Mouse (Mus musculus) heart, embryonic 13.5 days (tissue): Measurements from ENCODE around the gene Nav2. TPM values are rescaled to one million over a fixed set of nuclear protein-coding genes. Genes with fewer than 3 reads are reported as not detected.

Experiments used
- ATAC-seq: fragments of 200-750 bp; cut with Nextera tagmentation; 2 replicates; pipeline ENCODE4 v1.8.0; 2017; ENCODE audit warnings: moderate TSS enrichment; ENCODE audit not compliant: insufficient number of reproducible peaks, low FRiP score, low TSS enrichment; ENCODE audit errors: extremely low read depth
- H3K27ac ChIP-seq: fragments of 300-500 bp; sonication (generic); replicated peaks from 2 replicates; pipeline ENCODE4 v1.5.1; 2015; ENCODE audit warnings: moderate library complexity, mild to moderate bottlenecking, inconsistent platforms
- H3K27me3 ChIP-seq: fragments of 300-500 bp; sonication (generic); replicated peaks from 2 replicates; pipeline ENCODE4 v1.6.1; 2015; ENCODE audit warnings: mild to moderate bottlenecking, inconsistent platforms
- H3K36me3 ChIP-seq: fragments of 300-500 bp; sonication (generic); 2 replicates; pipeline ENCODE4 v1.6.1; 2015; ENCODE audit warnings: mild to moderate bottlenecking, inconsistent platforms
- H3K4me1 ChIP-seq: fragments of 300-500 bp; sonication (generic); 2 replicates; pipeline ENCODE4 v1.6.1; 2015; ENCODE audit warnings: inconsistent platforms
- H3K4me2 ChIP-seq: fragments of 300-500 bp; sonication (generic); 2 replicates; pipeline ENCODE4 v1.6.1; 2015; ENCODE audit warnings: inconsistent platforms, mild to moderate bottlenecking, moderate library complexity
- H3K4me3 ChIP-seq: fragments of 300-500 bp; sonication (generic); 2 replicates; pipeline ENCODE4 v1.5.1; 2015; ENCODE audit warnings: moderate library complexity, mild to moderate bottlenecking, inconsistent platforms
- H3K9ac ChIP-seq: fragments of 300-500 bp; sonication (generic); 2 replicates; pipeline ENCODE4 v1.6.1; 2015; ENCODE audit warnings: inconsistent platforms, mild to moderate bottlenecking, moderate library complexity
- H3K9me3 ChIP-seq: fragments of 300-500 bp; sonication (generic); 2 replicates; pipeline ENCODE4 v1.6.1; 2016; ENCODE audit warnings: inconsistent platforms
- WGBS: fragments of 180-500 bp; shearing (Covaris S2); methylation state at CpG from one replicate; pipeline ENCODE4 v1.1.7; 2015; ENCODE audit warnings: mixed read lengths; 5-methylcytosine and 5-hydroxymethylcytosine counted together
- polyA plus RNA-seq: library from polyadenylated mRNA; unstranded; fragments of >200 nt; fragmentation: Nextera tagmentation; extraction: Ambion mirVana; gene quantifications from 2 replicates; pipeline ENCODE4 v1.2.1, GENCODE M21; 2015

The Nav2 gene
- polyA plus RNA-seq, 1 experiment from 2014 or later, result 25.3 TPM

DNA sequence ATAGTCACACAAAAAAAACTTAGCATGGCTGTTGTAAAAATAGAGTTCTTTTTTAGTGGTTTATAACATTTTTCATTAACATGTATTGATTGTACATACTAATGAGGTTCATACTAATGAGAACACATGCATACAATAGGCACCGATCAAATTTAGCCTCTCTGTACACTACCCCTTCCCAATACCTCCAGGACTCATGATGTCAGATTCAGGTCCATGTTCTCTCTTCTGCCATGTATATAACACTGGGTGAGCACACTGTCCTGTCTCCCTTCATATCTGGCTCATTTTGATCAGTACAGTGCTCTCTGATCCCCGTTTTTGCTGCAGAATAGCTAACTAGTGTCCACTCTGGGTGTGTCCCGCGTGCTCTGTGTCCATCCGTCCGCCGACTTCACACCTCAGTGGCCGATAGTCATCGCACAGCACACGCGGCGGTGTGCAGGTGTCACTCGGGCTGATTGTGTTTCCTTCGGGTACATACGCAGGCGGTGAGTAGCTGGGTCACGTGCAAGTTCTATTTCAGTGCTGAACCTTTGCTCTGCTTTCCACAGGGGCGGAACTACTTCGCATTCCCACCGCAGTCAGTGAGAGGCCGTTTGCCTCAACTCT lies 268.2 kb downstream of the Nav2 start:
- Histone ChIP-seq H3K27ac (peak overlapping the region; percentile 55), H3K4me2 (peak overlapping the region; percentile 33), H3K9ac (no peak overlapping the region), H3K27me3 (no peaks in the 10 kb centered on the region), H3K4me1 (peaks cover 64% of the 10 kb centered on the region), H3K4me3 (no peak overlapping the region), H3K36me3 (no peaks in the 10 kb centered on the region), H3K9me3 (no peaks in the 10 kb centered on the region)
- 62% methylated on average over 21 of the region's 21 CpGs for WGBS
- ATAC-seq, result no peak

DNA sequence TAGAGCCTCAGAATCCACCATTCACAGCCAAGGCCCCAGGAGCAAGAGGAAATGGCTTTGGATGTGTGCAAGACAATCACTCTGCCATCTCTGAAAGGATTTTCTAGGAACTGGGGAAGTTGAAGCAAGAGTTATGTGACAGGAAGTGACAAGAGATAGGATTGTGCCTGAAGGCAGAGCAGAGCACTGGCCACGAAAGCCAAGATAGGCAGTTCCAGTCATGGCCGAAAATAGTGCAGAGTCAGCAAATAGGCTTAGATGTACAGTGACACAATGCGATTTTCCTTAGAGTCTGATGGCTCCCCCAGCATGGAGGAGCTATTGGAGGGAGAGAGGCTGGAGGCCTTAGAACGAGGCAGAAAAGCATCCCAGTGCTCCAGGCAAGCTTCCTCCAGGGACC lies 269.7 kb downstream of the Nav2 start:
- Histone ChIP-seq H3K9me3 (no peaks in the 10 kb centered on the region), H3K9ac (no peak overlapping the region), H3K36me3 (no peaks in the 10 kb centered on the region), H3K27ac (peak overlapping the region; percentile 0; the same call in 1 of the 2 replicates), H3K27me3 (no peaks in the 10 kb centered on the region), H3K4me1 (peaks cover 62% of the 10 kb centered on the region), H3K4me3 (no peak overlapping the region), H3K4me2 (no peak overlapping the region)
- ATAC-seq, result no peak
- WGBS, result 54% methylated on average over 4 of the region's 4 CpGs

DNA sequence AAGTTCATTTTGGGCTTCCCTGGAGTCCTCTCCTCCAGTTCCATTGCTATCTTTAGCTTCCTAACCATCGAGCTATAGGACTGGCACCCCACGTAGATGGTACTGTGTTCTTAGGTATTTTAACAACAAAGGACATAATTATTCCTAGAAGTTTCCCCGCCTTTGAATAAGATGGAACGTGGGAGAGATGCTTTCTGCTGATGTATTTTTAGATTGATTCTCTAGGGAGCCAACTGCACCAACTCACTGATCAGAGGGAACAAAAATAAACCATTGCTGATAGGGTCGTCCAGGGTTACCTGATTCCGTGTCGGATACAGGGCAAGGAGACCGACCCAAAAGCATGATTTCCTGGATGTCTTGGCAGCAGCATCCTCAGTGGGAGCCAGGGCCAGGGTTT lies 272.5 kb downstream of the Nav2 start:
- Histone ChIP-seq H3K27me3 (no peaks in the 10 kb centered on the region), H3K27ac (no peak overlapping the region), H3K4me1 (peaks cover 60% of the 10 kb centered on the region), H3K4me2 (no peak overlapping the region), H3K9me3 (no peaks in the 10 kb centered on the region), H3K4me3 (no peak overlapping the region), H3K9ac (no peak overlapping the region), H3K36me3 (no peaks in the 10 kb centered on the region)
- no peak for ATAC-seq
- 37% methylated on average over 8 of the region's 8 CpGs for WGBS

DNA sequence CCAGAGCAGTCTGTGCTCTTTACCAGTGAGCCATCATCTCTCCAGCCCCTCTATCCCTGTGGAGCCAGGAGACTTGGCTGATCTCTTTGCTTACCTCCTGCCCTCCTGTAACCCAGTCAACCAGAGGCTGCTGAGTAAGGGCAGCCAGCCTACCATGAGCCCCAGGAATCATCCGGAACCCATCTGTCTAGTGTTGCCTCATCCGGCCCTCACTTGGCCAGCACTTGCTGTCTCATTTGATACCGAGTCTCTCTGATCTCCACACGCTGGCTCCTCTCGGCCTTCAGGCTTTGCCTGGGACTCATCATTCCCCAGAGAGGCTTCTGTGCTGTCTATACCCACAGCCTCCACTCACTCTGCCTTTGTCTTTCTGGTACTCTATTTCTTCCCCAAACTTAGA lies 273.9 kb downstream of the Nav2 start:
- Histone ChIP-seq H3K27me3 (no peaks in the 10 kb centered on the region), H3K27ac (no peak overlapping the region), H3K4me3 (no peak overlapping the region), H3K36me3 (no peaks in the 10 kb centered on the region), H3K4me1 (peaks cover 49% of the 10 kb centered on the region), H3K9me3 (no peaks in the 10 kb centered on the region), H3K4me2 (no peak overlapping the region), H3K9ac (no peak overlapping the region)
- ATAC-seq, result no peak
- WGBS, result 73% methylated on average over 5 of the region's 5 CpGs

DNA sequence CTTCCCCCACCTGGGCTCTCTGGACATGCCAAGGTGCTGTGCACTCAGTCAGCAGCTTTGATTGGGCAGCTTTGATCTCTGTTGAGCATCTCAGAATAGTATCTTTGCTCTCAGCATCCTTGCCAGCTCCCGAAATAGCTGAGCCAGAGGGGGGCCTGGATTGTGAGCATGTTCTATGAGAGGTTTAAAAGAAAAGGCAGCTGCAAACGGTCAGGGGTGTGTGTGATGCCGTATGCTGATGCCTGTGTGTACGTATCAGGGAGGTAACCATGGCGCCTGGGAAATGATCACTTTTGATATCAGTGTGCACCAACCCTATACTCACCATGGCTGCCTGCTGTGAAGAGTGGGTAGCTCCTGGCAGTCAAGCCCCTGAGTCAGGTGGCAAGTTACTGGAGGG lies 275.2 kb downstream of the Nav2 start:
- WGBS, result 52% methylated on average over 5 of the region's 5 CpGs
- H3K4me3 ChIP-seq, result no peak overlapping the region
- H3K27me3 ChIP-seq, result no peaks in the 10 kb centered on the region
- H3K9me3 ChIP-seq, result no peaks in the 10 kb centered on the region
- H3K9ac ChIP-seq, result no peak overlapping the region
- H3K27ac ChIP-seq, result peak overlapping the region; percentile 53
- peaks cover 36% of the 10 kb centered on the region for H3K4me1 ChIP-seq
- no peak for ATAC-seq
- no peak overlapping the region for H3K4me2 ChIP-seq
- H3K36me3 ChIP-seq, result no peaks in the 10 kb centered on the region

DNA sequence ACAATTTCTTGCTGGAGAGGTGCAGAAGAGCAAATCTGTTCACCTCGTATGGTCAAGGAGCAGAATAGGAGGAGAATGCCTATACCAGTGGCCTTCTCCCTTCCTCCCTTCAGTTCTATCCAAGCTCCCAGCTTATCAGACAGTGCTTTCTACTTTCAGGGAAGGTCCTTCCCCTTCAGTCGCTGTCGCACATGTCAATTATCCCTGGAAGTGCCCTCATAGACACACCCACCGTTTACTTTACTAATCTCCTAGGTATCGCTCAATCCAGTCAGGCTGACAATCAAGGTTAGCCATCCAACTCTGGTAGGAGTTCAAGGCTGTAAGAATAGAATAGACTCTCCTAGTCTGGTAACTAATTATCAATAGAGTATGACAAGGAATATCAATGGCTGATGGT lies 277.5 kb downstream of the Nav2 start:
- ATAC-seq, result no peak
- no peaks in the 10 kb centered on the region for H3K9me3 ChIP-seq
- no peak overlapping the region for H3K4me3 ChIP-seq
- H3K27ac ChIP-seq, result no peak overlapping the region
- H3K9ac ChIP-seq, result no peak overlapping the region
- H3K4me2 ChIP-seq, result no peak overlapping the region
- H3K36me3 ChIP-seq, result no peaks in the 10 kb centered on the region
- no peaks in the 10 kb centered on the region for H3K27me3 ChIP-seq
- peaks cover 35% of the 10 kb centered on the region for H3K4me1 ChIP-seq
- WGBS, result 62% methylated on average over 5 of the region's 5 CpGs

DNA sequence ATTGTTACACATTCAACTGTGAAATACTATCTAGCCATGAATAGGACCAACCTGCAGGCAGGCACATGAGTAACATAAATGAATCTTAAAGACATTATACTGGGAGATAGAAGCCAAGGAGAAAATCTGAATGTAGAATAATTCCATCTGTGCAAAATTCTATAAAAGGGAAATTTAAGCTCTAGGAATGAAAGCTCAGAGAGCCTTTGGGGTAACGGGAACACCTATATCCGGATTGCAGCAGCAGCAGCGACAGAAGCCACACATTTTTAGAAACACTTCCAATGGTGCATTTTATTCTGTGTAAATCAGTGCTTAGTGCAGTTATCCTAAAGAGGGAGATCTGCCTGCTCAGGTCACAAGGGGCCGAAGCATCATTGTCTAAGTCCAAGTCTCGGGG lies 280.8 kb downstream of the Nav2 start:
- Histone ChIP-seq H3K9me3 (no peaks in the 10 kb centered on the region), H3K4me3 (no peak overlapping the region), H3K27ac (no peak overlapping the region), H3K4me2 (no peak overlapping the region), H3K27me3 (no peaks in the 10 kb centered on the region; the same call in 1 of the 2 replicates), H3K9ac (no peak overlapping the region), H3K4me1 (peaks cover 38% of the 10 kb centered on the region), H3K36me3 (no peaks in the 10 kb centered on the region)
- no peak for ATAC-seq
- WGBS, result 83% methylated on average over 5 of the region's 5 CpGs

DNA sequence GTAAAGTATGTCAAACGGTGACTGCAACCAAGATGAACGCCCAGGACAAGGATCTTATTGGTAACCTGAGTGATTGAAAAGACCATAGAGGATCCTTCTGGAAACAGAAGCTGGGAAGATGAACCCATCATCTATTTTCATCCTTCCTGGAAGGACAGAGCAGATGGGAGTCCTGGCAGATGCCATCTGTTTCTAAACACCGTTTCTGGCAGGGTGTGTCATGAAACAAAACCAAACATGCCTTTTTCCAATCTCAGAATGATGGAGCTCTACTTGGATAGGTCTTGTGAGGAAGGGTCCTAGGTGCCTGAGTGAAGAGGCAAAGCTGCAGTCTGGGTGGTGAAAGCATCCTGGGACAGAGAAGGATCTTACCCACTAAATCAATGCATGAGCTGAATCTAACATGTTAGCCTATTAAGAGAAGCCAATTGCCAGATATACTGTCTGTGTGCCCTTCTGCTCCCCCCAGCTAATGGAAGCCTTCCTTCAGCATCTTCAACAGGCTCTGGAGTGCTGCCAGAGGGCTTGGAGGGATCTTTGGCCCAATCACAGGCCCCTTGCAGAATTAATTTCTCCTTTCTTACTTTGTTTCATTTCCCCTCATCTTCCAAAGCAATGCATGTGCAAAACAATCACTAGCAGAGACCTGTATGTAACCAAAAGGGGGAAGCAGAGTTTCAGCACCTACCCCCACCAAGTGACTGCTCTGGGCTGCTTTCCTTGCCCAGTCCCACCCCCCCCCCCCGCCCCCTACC lies 281.9 kb downstream of the Nav2 start:
- Histone ChIP-seq H3K36me3 (no peaks in the 10 kb centered on the region), H3K4me1 (peaks cover 33% of the 10 kb centered on the region), H3K9ac (no peak overlapping the region), H3K4me2 (no peak overlapping the region), H3K27ac (no peak overlapping the region), H3K27me3 (no peaks in the 10 kb centered on the region; the same call in 1 of the 2 replicates), H3K9me3 (no peaks in the 10 kb centered on the region), H3K4me3 (no peak overlapping the region)
- WGBS, result 73% methylated on average over 4 of the region's 4 CpGs
- ATAC-seq, result no peak

DNA sequence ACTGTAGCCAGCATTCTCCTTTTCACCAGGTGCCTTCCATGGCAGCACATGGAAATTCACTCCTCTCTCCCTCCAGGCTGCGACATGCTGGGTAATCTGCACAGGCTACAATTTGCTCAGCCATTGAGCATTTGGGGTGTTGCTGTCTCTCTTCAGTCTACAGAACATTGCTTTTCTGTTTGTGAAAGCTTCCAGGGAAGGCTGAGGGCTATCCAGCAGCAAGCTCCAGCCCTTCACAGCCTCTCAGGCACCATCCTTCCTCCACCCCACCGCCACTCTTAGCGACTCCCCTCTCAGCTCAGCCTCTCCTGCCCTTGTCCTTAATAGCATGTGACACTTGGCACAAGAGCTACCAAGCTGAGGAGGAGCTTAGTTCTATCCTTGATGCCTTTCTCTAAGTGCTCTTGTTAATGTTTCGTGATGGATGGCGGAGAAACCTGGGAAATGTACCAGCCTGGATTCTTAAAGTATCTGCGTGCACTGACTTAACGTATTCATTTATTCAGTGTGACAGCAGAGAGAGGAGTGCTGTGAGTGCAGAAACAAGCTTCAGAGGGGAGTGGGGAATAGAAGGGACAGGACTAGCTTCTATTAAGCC lies 282.7 kb downstream of the Nav2 start:
- no peak overlapping the region; the same call in 1 of the 2 replicates for H3K27ac ChIP-seq
- H3K36me3 ChIP-seq, result no peaks in the 10 kb centered on the region
- H3K4me1 ChIP-seq, result peaks cover 38% of the 10 kb centered on the region
- no peak overlapping the region for H3K9ac ChIP-seq
- H3K4me2 ChIP-seq, result no peak overlapping the region
- no peaks in the 10 kb centered on the region for H3K9me3 ChIP-seq
- no peaks in the 10 kb centered on the region; the same call in 1 of the 2 replicates for H3K27me3 ChIP-seq
- H3K4me3 ChIP-seq, result no peak overlapping the region
- 40% methylated on average over 7 of the region's 7 CpGs for WGBS
- ATAC-seq, result no peak

DNA sequence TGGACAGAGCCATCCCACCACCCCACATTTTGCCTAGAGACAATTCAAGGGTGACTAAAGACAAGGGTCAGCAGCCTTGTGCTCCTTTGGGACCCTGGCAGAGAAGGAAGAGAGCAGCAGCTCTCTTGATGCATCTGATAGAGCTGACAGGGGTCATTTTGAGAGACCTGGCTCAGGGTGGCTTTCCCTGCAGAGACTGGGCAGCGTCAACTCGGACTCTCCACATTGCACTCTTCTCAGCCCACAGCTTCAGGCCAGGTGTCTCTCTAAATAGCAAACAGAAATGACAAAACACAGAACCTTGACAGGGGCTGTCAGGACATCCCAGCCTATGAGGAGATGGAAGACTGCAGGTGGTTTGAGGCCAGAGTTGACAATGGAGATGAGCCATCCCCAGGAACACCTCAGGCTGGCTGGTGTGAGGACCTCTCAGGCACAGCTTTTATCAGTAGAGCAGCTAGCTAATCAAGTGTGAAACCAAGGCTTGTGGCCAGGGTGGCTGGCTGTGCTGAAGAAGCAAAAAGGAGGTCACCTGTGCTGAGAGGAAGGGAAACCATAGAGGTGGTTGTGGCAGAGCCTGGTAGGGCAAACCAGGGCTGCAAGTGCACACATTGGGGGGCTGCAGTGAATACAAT lies 283.7 kb downstream of the Nav2 start:
- Histone ChIP-seq H3K27me3 (no peaks in the 10 kb centered on the region; the same call in 1 of the 2 replicates), H3K9ac (0 out of 2 replicates have a peak overlapping the region, but pooled peaks have one; percentile 30), H3K4me2 (no peak overlapping the region), H3K9me3 (no peaks in the 10 kb centered on the region), H3K4me1 (peaks cover 38% of the 10 kb centered on the region), H3K4me3 (no peak overlapping the region), H3K27ac (no peak overlapping the region), H3K36me3 (no peaks in the 10 kb centered on the region)
- 44% methylated on average over 2 of the region's 2 CpGs for WGBS
- ATAC-seq, result no peak

DNA sequence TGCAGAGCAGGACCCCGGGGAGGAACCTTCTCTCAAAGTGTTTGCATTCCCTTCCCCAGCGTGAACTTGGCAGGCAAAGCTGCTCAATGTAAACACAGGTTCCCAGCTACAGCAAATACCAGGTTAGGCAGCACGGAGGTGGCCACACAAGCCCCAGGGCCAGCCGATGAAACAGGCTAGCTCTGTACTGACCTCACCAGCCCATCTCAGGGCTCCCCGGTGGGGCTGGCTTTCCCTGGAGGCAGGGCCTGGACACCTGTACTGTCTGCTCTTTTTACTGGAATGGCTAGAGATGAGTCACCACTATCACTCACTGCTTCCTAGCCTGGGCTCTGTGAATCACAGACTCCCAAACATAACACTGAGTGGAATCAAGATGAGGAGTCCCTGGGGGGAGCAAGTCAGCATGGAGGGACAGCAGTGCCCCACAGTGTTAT lies 287.2 kb downstream of the Nav2 start:
- H3K4me3 ChIP-seq, result no peak overlapping the region

More for the DNA sequence above, 287.2 kb downstream of the Nav2 start:
- no peak for ATAC-seq
- H3K9ac ChIP-seq, result no peak overlapping the region
- H3K4me1 ChIP-seq, result peaks cover 33% of the 10 kb centered on the region
- H3K27ac ChIP-seq, result no peak overlapping the region
- 39% methylated on average over 5 of the region's 5 CpGs for WGBS
- H3K4me2 ChIP-seq, result no peak overlapping the region
- peaks cover 5% of the 10 kb centered on the region; the same call in 1 of the 2 replicates for H3K27me3 ChIP-seq
- no peaks in the 10 kb centered on the region for H3K9me3 ChIP-seq
- H3K36me3 ChIP-seq, result no peaks in the 10 kb centered on the region
